Mouse (Mus musculus): ENCODE results near the gene R3hdml. TPM values are rescaled to one million over a fixed set of nuclear protein-coding genes. Genes with fewer than 3 reads are reported as not detected.

Gene R3hdml
- total and polyA plus RNA-seq, 2 experiments from 2014 or later: 0.56 to 1.1 TPM

DNA sequence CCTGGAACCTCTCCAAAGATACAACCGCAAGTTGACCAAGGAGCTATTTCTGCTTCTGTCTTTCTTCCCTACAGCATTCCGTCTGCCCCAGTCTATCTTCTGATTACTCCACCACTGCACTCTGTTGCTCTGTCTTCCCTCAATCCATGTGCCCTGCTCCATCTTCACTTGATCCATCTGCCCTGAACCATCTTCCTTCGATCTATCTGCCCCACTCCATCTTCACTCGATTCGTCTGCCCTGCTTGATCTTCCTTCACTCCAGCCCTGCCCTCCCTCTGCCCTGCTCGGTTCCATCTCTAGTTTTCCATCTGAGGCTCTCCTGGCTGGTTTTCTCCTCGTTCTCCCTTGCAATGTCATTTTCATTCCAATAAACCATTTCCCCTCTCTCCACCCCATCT, 11.1 kb downstream of the R3hdml start:
- Histone ChIP-seq H3K4me2 (ENCODE audit: low read depth) (no peak overlapping the region), H3K27me3 (ENCODE audit: insufficient read depth, low read length) (no peaks in the 10 kb centered on the region), H3K4me1 (ENCODE audit: insufficient read depth) (no peaks in the 10 kb centered on the region), H3K9me3 (ENCODE audit: low read length) (no peaks in the 10 kb centered on the region), H3K9ac (no peak overlapping the region), H3K27ac (ENCODE audit: low read depth, low read length) (no peak overlapping the region), H3K36me3 (ENCODE audit: insufficient read depth) (no peaks in the 10 kb centered on the region), H3K4me3 (ENCODE audit: low read depth, low read length) (no peak overlapping the region)
- DNase-seq (no peak), ATAC-seq (no peak)
- 86% methylated on average over 7 of the region's 7 CpGs for WGBS
- TF ChIP-seq CTCF (IDR thresholded peaks at IDR 0.05; ENCODE audit: low read depth): no peak

DNA sequence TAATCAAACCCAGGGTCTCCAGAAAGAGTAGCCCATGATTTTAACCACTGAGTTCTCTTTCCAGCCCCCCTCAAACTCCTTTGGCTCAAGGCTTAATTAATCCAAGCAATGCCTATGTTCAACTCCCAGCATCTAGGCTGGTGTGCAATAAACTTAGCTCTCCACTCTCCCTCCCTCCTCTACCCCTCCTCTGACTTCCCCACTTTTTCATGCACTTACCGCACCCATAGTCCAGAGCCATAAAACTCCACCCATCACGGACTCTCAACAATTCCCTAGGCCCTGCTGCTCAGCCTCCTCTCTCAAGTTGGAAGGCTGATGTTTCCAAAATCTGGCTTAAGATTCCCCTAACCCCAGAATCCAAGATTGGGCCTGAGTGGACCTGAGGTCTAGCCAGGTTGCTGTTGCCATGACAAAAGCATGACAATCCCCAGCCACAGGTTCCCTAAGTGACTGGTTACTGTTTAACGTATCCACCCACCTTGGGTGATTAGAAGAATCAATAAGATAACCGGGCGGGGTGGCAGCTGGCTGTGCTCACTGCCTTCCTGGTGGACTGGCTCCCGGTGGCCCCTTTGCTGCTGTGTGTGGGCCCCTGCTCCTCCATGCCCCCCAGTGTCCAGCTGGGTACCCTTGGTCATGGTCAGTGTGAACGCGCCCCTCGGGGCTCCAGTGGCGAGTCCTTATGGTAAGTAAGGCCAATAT, 14.3 kb downstream of the R3hdml start, which contains the start of gene Hnf4a:
TSS of gene Hnf4a (plus strand) at position 509 of the 705 bp plus-strand sequence.
- no peaks in the 10 kb centered on the region for H3K9me3 ChIP-seq (ENCODE audit: low read length)
- H3K4me2 ChIP-seq (ENCODE audit: low read depth): no peak within 1 kb of the TSS
- no peak within 1 kb of the TSS for H3K27ac ChIP-seq (ENCODE audit: low read depth, low read length)
- no peak within 1 kb of the TSS for H3K4me3 ChIP-seq (ENCODE audit: low read depth, low read length)
- H3K36me3 ChIP-seq (ENCODE audit: insufficient read depth): no peaks in the 10 kb centered on the region
- no peaks in the 10 kb centered on the region for H3K27me3 ChIP-seq (ENCODE audit: insufficient read depth, low read length)
- ATAC-seq (no peak), DNase-seq (no peak)
- no peak for TF ChIP-seq CTCF (IDR thresholded peaks at IDR 0.05; ENCODE audit: low read depth)
- H3K9ac ChIP-seq: no peak within 1 kb of the TSS
- 90% methylated on average over 10 of the region's 10 CpGs for WGBS
- H3K4me1 ChIP-seq (ENCODE audit: insufficient read depth): no peaks in the 10 kb centered on the region

GRCm38 (mm10) chr2:163525761-163526243, 33.7 kb downstream of the R3hdml start:
- no peak overlapping the region for H3K4me2 ChIP-seq (ENCODE audit: low read depth)
- TF ChIP-seq CTCF (IDR thresholded peaks at IDR 0.05; ENCODE audit: low read depth): no peak
- no peaks in the 10 kb centered on the region for H3K27me3 ChIP-seq (ENCODE audit: insufficient read depth, low read length)
- no peak overlapping the region for H3K27ac ChIP-seq (ENCODE audit: low read depth, low read length)
- no peak overlapping the region for H3K4me3 ChIP-seq (ENCODE audit: low read depth, low read length)
- ATAC-seq (no peak), DNase-seq (no peak)
- H3K9ac ChIP-seq: no peak overlapping the region
- no peaks in the 10 kb centered on the region for H3K36me3 ChIP-seq (ENCODE audit: insufficient read depth)
- no peaks in the 10 kb centered on the region for H3K4me1 ChIP-seq (ENCODE audit: insufficient read depth)
- no peaks in the 10 kb centered on the region for H3K9me3 ChIP-seq (ENCODE audit: low read length)
- 87% methylated on average over 7 of the region's 7 CpGs for WGBS

DNA sequence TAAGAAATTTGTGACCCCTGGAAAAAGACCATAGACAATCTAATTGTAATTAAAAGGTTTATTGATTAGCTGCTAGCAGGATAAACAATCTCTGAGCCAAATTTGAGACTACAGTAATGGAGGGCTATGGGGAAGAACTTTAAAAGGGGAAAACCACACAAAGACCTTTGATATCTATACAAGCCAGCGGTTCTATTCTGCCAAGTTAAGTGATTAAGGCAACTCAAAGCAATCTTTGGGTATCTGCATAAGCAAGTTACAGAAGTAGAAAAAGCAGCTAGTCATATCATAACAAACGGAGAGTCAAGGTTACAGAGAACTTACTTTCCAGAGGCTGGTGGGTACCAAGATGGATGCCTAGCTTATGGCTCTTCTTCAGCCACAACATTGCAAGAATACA, 35.4 kb downstream of the R3hdml start:
- H3K4me3 ChIP-seq (ENCODE audit: low read depth, low read length): no peak overlapping the region
- no peak for TF ChIP-seq CTCF (IDR thresholded peaks at IDR 0.05; ENCODE audit: low read depth)
- DNase-seq: no peak
- H3K4me1 ChIP-seq (ENCODE audit: insufficient read depth): no peaks in the 10 kb centered on the region
- H3K36me3 ChIP-seq (ENCODE audit: insufficient read depth): no peaks in the 10 kb centered on the region
- H3K4me2 ChIP-seq (ENCODE audit: low read depth): no peak overlapping the region
- no peaks in the 10 kb centered on the region for H3K27me3 ChIP-seq (ENCODE audit: insufficient read depth, low read length)
- no peaks in the 10 kb centered on the region for H3K9me3 ChIP-seq (ENCODE audit: low read length)
- ATAC-seq: no peak
- 83% methylated on average over 2 of the region's 2 CpGs for WGBS
- no peak overlapping the region for H3K27ac ChIP-seq (ENCODE audit: low read depth, low read length)
- no peak overlapping the region for H3K9ac ChIP-seq

DNA sequence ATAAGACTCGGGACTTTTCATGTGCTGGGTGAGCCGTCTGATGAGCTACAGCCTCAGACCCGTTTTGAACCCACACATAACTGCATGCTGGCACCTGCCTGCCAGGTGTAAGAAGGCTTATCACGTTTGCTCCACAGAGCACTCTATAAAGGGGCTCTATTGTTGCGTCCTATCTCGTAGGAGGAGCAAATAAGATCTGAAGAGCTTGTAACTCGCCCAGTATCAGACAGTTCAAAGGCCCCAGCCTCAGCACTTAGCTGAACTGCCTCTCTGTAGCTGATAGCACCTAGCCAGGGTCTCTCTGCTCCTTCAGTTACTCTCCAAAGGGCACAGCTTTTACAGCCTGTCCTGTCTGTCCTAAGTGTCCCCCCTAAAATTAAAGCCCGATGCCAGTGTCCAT, 38.3 kb downstream of the R3hdml start:
- WGBS: 69% methylated on average over 8 of the region's 8 CpGs
- TF ChIP-seq CTCF (IDR thresholded peaks at IDR 0.05; ENCODE audit: low read depth): no peak
- no peaks in the 10 kb centered on the region for H3K9me3 ChIP-seq (ENCODE audit: low read length)
- H3K4me3 ChIP-seq (ENCODE audit: low read depth, low read length): no peak overlapping the region
- no peak for ATAC-seq
- no peak for DNase-seq
- H3K27me3 ChIP-seq (ENCODE audit: insufficient read depth, low read length): no peaks in the 10 kb centered on the region
- H3K4me1 ChIP-seq (ENCODE audit: insufficient read depth): no peaks in the 10 kb centered on the region
- no peaks in the 10 kb centered on the region for H3K36me3 ChIP-seq (ENCODE audit: insufficient read depth)
- no peak overlapping the region for H3K9ac ChIP-seq
- no peak overlapping the region for H3K4me2 ChIP-seq (ENCODE audit: low read depth)
- H3K27ac ChIP-seq (ENCODE audit: low read depth, low read length): no peak overlapping the region

- Histone ChIP-seq H3K27ac (ENCODE audit: low read depth, low read length) (no peak overlapping the region), H3K9me3 (ENCODE audit: low read length) (no peaks in the 10 kb centered on the region), H3K9ac (no peak overlapping the region), H3K4me3 (ENCODE audit: low read depth, low read length) (no peak overlapping the region), H3K4me1 (ENCODE audit: insufficient read depth) (no peaks in the 10 kb centered on the region), H3K27me3 (ENCODE audit: insufficient read depth, low read length) (no peaks in the 10 kb centered on the region), H3K4me2 (ENCODE audit: low read depth) (no peak overlapping the region), H3K36me3 (ENCODE audit: insufficient read depth) (no peaks in the 10 kb centered on the region)
- peak; percentile 86 for TF ChIP-seq CTCF (IDR thresholded peaks at IDR 0.05; ENCODE audit: low read depth)
- WGBS: 11% methylated on average over 9 of the region's 9 CpGs
- no peak for ATAC-seq
- peak; percentile 77 for DNase-seq
Measured at GRCm38 (mm10) chr2:163531917-163532316, 39.8 kb downstream of the R3hdml start.

GRCm38 (mm10) chr2:163533226-163533625, 41.1 kb downstream of the R3hdml start:
- Histone ChIP-seq H3K9me3 (ENCODE audit: low read length) (no peaks in the 10 kb centered on the region), H3K27me3 (ENCODE audit: insufficient read depth, low read length) (no peaks in the 10 kb centered on the region), H3K4me3 (ENCODE audit: low read depth, low read length) (no peak overlapping the region), H3K27ac (ENCODE audit: low read depth, low read length) (no peak overlapping the region), H3K36me3 (ENCODE audit: insufficient read depth) (no peaks in the 10 kb centered on the region), H3K4me2 (ENCODE audit: low read depth) (no peak overlapping the region), H3K9ac (no peak overlapping the region), H3K4me1 (ENCODE audit: insufficient read depth) (no peaks in the 10 kb centered on the region)
- WGBS: 92% methylated on average over 9 of the region's 9 CpGs
- ATAC-seq (no peak), DNase-seq (no peak)
- TF ChIP-seq CTCF (IDR thresholded peaks at IDR 0.05; ENCODE audit: low read depth): no peak
